Mouse (Mus musculus) activated CD4-positive, CD25-positive, alpha-beta regulatory T cell, adult 4 months (primary cell): Measurements from ENCODE around the gene Ttf2. TPM values are rescaled to one million over a fixed set of nuclear protein-coding genes. Genes with fewer than 3 reads are reported as not detected.

Source experiments
- ATAC-seq: one replicate; pipeline ENCODE4 v1.8.0; 2017
- polyA plus RNA-seq, 2 experiments: library from polyadenylated mRNA; unstranded; fragments of 100-300 nt; shearing (Covaris generic); gene quantifications; one replicate each; pipeline ENCODE4 v1.2.1; 2017

Gene Ttf2
- polyA plus RNA-seq, 2 experiments from 2014 or later: 13.0 to 14.8 TPM

DNA sequence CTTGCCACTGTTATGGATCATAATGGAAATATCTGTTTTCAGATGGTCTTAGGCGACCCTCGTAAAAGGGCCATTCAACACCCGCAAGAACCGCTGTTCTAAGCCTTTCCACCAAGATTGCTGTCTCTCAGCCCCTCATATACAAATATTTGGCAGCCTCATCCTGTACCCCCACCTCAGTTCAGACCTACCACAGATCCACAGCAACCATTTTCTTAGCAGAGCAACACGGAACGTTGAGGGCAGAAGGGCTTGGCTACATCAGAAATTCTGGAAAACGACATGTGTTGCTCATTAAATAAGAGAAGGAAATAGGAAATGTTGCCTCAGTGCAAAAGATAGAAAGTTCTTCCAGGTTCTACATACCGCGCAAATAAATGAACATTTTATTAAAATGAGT, 58.4 kb downstream of the Ttf2 start:
- ATAC-seq: no peak

DNA sequence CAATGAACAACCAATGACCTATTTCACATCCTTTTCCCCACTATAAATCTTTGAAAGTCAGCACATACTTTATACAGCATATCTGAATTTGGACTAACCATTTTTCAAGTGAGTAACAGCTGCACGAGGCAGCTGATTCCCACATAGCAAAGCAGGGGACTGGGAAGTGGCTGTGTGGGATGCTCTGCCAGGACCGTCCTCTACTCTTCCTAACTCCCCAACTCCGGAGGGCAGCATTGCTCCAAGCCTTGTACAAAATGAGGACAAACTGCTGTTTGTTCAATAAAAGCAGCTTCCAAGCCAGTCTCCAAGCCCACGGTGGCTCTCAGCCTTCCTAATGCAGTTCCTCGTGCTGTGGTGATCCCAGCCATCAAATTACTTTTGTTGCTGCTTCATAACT, 58.8 kb downstream of the Ttf2 start:
- no peak for ATAC-seq

DNA sequence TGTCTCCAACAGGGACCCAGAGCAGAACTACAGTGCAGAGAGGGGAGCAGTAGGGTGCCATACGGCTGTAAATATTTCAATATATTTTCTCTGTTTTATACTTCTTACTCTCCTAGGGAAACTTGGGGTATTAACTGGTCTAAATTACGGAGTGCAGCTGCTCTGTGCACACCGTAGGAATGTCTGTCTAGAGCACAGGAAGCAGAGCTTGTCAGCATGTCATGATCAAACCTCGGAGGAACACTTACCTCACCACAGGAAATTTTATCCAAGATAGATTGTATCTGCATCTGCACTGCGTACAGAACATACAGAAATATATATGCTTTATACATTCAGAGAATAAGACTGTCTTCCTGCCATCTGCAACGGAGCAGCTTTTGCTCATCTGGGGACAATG, 60.9 kb downstream of the Ttf2 start:
- no peak for ATAC-seq

DNA sequence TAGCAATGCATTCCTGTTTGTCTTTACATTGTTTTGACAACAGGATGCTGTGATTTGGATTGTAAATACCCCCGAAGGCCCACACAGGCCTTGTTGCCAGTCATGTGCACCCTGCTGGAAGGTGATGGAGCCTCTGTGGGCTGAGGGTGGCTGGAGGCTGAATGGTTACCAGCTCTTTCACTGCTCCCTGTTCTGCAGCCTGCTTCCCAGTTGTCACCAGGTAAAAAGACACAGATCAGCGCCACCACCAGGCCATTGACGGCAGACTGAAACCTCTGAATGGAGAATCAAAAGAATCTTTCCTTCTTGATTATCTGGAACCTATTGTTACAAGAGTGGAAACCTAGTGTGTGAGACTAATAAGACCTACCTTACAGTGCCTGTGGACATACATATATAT, 62.5 kb downstream of the Ttf2 start:
- no peak for ATAC-seq

DNA sequence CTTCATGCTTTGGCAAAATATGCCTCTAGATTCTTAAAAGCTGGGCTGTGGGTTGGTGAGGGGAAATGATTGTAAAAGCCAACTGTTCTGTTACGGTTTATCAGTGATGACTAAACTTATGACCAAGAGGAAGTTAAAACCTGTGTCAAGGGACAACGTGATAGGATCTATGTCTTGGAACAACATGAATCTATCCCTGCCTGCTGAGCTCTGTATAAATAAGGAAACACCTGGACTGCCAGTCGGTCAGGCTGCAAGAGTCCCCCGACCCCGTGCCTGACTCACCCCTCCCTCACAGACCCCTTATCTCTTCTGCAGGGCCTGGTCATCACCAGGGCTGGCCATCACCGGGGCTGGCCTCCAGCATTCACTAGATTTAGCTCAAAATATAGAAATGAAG, 63.3 kb downstream of the Ttf2 start:
- no peak for ATAC-seq

DNA sequence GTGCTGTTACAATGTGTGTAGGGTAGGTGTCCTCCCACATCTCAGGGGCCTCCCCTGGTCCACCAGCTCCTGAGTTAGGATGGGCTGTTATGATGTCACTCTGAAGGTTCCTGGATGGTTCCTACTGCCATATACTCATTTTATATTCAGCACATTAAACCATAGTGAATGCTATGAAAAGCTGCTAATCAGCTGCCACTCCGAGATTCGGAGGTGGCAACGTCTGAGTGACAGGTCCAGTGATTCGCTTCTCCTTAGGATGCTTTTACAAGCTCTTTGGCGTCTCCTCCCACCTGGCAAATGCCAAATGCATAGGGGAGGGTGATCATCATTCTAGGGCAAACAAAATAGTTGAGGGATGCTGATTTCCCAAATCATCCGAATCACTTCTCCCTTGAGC, 74.0 kb downstream of the Ttf2 start:
- no peak for ATAC-seq

DNA sequence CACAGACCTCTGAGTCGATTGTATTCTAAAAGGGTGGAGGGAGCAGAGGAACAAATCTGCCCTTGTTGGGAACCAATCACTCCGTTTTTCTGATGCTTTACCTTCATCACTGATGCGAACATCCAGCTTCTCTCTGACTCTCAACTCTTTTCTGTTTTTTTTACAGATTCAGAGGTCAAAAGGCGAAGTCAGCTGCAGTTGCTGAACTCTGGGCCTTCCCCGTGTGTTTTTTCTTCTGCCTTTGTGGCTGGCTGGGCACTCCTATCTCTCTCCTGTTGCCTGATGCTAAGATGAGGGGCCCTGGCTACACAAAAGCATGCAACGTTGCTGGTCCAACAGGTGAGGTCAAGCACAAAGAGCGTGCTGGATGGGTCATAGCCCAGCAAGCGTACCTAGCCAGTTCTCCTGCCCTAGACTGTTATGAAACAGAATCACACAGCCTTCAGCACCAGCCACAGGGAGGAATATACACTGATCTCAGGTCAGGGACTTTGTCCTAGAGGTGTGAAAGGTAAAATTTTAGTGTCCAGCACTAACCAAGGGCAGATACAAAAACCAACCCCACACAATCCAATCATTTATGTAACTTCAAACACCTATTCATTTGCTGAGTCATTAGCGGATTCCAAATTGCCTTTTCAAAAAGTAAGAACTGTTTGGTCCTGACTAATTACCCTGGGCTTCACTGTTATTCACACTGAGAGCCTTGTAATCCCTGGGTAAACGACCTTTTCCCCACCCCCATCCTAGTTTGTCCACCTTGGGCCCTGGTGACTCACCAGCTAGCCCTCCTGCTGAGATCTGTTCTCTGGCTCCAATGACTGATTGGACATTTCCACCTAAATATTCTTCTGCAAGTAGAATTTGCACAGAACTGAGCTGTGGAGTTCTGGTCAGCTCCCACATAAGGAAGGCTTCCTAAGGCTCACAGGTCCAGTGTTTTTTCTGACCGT, 76.8 kb downstream of the Ttf2 start:
- no peak for ATAC-seq

DNA sequence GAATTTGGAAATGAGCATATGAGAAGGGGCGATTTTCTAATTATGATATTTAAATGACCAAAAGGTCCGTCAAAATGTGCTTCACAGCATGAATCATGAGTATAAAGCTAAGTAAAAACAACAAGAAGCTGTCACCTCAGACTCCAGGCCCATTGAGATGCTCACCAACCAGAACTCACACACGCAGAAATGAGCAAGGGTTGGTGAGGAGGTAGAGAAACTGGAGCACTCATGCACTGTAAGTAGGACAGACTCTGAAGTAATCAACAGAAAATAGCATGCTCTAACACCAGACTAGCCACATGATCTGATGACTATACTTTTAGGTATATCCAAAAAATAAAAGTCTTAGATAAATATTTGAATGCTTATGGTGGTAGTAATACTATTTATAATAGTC, 79.1 kb downstream of the Ttf2 start:
- no peak for ATAC-seq

DNA sequence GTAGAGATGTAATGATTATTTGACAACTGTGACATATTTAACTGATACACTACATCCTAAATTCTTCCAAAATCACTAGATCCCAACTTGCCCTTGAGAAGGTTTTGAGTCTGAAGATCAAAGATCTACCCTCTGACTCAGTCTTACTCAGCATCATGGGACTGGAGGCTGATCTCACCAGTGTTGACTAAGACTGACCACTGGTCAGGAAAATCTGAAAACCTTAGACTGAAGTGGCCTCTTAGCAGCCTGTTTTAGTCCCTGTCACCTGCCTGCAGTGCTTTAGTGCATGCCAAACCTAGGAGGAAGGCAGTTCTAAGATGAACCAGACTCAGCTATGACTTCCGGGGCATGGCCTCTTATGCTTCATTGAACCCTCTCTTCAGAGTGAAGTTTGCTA, 80.2 kb downstream of the Ttf2 start:
- no peak for ATAC-seq

Other genes with a start within 250 kb of the Ttf2 start
- not detected for gene Vtcn1, start 144.2 kb downstream of the Ttf2 start, polyA plus RNA-seq
- gene Trim45, start 47.5 kb downstream of the Ttf2 start, polyA plus RNA-seq: 1 to 10 TPM in 1 of 2 experiments, under 1 TPM in 1; 0.54 to 1.3 TPM
- gene Cd101, start 59.9 kb upstream of the Ttf2 start, polyA plus RNA-seq: 10 to 100 TPM; 11.3 to 21.4 TPM
- gene Ptgfrn, start 140.6 kb upstream of the Ttf2 start, polyA plus RNA-seq: 1 to 10 TPM; 1.1 to 1.5 TPM